Mouse (Mus musculus) liver, embryonic 15.5 days (tissue): ENCODE results near the gene Cks2. TPM values are rescaled to one million over a fixed set of nuclear protein-coding genes. Genes with fewer than 3 reads are reported as not detected.
"Not testable (repeated sequence)": the region's sequence is repeated elsewhere in the genome, so short reads cannot be mapped to it uniquely, and the experiment has no call there.

Experiments
- ATAC-seq: fragments of 200-750 bp; cut with Nextera tagmentation; 2 replicates; pipeline ENCODE4 v1.8.0; 2017; ENCODE audit warnings: moderate number of reproducible peaks, mild to moderate bottlenecking, moderate library complexity; ENCODE audit not compliant: insufficient read depth
- H3K27ac ChIP-seq: fragments of 300-500 bp; sonication (generic); replicated peaks from 2 replicates; pipeline ENCODE4 v1.5.1; 2015; ENCODE audit warnings: mild to moderate bottlenecking, inconsistent platforms
- H3K27me3 ChIP-seq: fragments of 300-500 bp; sonication (generic); 2 replicates; pipeline ENCODE4 v1.6.1; 2015; ENCODE audit warnings: mild to moderate bottlenecking, inconsistent platforms
- H3K36me3 ChIP-seq: fragments of 300-500 bp; sonication (generic); replicated peaks from 2 replicates; pipeline ENCODE4 v1.6.1; 2015; ENCODE audit warnings: moderate library complexity, mild to moderate bottlenecking, inconsistent platforms
- H3K4me1 ChIP-seq: fragments of 300-500 bp; sonication (generic); replicated peaks from 2 replicates; pipeline ENCODE4 v1.6.1; 2015; ENCODE audit warnings: inconsistent platforms
- H3K4me2 ChIP-seq: fragments of 300-500 bp; sonication (generic); 2 replicates; pipeline ENCODE4 v1.6.1; 2015; ENCODE audit warnings: moderate library complexity, mild to moderate bottlenecking, inconsistent platforms
- H3K4me3 ChIP-seq: fragments of 300-500 bp; sonication (generic); replicated peaks from 2 replicates; pipeline ENCODE4 v1.5.1; 2015; ENCODE audit warnings: mild to moderate bottlenecking, inconsistent platforms
- H3K9ac ChIP-seq: fragments of 300-500 bp; sonication (generic); 2 replicates; pipeline ENCODE4 v1.6.1; 2015; ENCODE audit warnings: moderate library complexity, mild to moderate bottlenecking, inconsistent platforms
- H3K9me3 ChIP-seq: fragments of 300-500 bp; sonication (generic); replicated peaks from 2 replicates; pipeline ENCODE4 v1.6.1; 2016; ENCODE audit warnings: inconsistent platforms
- WGBS: fragments of 180-500 bp; shearing (Covaris S2); methylation state at CpG from one replicate; pipeline ENCODE4 v1.1.7; 2015; ENCODE audit warnings: mixed read lengths; ENCODE audit not compliant: insufficient replicate concordance; 5-methylcytosine and 5-hydroxymethylcytosine counted together
- polyA plus RNA-seq: library from polyadenylated mRNA; unstranded; fragments of >200 nt; fragmentation: Nextera tagmentation; extraction: Ambion mirVana; gene quantifications from 2 replicates; pipeline ENCODE4 v1.2.1, GENCODE M21; 2015

Cks2 gene
- polyA plus RNA-seq, 1 experiment from 2014 or later: 374 TPM

DNA sequence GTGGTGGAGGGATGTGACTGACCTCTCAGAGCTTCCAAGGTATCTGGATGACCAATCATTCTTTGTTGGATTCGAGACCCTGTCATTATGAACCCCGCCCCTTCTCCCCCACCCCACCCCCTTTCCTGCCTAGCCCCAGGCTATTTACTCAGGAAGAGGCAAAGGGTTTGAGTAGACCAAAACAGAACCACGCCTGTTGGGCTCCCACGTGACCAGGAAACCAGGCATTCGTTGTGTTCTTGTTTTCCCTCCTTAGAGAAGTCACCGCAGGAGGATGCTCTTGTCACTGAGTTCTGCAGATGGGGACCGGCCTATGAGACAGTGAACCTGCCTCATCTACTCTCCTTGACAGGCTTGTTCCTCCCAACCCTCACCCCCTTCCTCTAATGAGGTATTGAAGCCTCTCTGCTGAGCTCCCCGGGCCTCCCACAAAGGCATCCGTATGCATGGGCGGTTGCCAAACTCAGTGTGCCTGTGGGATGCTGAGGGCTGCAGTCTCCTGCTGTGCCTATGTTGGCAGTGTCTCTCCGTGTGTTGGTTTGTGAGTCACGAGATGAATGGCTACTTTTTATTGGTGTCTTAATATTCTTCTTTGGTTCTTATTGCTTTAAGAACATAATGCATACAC, 28.5 kb upstream of the Cks2 start:
- 18% methylated on average over 12 of the region's 12 CpGs for whole genome bisulfite sequencing
- H3K27me3 ChIP-seq: peaks cover 6% of the 10 kb centered on the region; the same call in 1 of the 2 replicates
- H3K27ac ChIP-seq: no peak overlapping the region
- H3K4me1 ChIP-seq: no peaks in the 10 kb centered on the region; the same call in 1 of the 2 replicates
- no peak overlapping the region for H3K4me3 ChIP-seq
- no peaks in the 10 kb centered on the region for H3K36me3 ChIP-seq
- no peak for ATAC-seq
- no peaks in the 10 kb centered on the region for H3K9me3 ChIP-seq
- no peak overlapping the region for H3K4me2 ChIP-seq
- no peak overlapping the region for H3K9ac ChIP-seq

DNA sequence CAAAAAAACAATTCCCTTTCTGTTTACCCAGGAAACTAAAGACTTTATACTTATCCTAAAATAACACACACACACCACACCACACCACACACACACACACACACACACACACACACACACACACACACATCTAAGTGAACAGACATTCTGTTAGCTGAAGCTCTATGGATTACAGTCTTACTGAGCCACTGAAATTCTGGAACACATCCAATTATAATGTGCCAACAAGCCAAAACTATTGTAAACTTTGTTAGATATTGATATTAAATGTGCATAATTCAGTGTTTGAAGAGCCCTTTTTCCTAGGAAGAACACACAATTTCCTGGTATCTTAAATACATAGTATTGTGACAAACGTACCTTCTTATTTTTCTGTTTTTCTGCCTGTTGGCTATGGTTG, 27.7 kb upstream of the Cks2 start:
- WGBS: 36% methylated on average over 1 of the region's 1 CpGs
- Histone ChIP-seq H3K9me3 (no peaks in the 10 kb centered on the region), H3K36me3 (no peaks in the 10 kb centered on the region), H3K4me1 (no peaks in the 10 kb centered on the region; the same call in 1 of the 2 replicates), H3K27me3 (peaks cover 6% of the 10 kb centered on the region; the same call in 1 of the 2 replicates), H3K4me3 (no peak overlapping the region), H3K27ac (no peak overlapping the region), H3K9ac (no peak overlapping the region), H3K4me2 (no peak overlapping the region)
- ATAC-seq: no peak

DNA sequence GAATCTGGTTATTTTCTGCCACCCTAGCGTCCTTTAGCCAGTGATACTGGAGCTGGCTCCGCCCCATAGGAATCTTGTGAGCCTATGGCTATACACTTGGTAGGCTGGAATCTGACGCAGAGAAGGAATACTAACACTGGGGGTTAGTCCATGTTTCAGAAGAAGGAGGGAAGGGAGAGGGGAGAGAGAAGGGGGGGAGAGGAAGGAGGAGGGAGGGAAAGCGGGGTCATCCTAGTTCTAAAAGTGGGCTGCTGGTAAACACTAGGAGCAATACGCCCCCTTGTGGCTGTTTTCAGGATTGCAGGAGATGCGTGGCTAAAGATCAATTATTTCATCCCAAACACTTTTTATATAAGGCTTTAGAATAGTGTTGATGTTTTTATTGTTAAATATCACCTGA, 27.2 kb upstream of the Cks2 start:
- no peaks in the 10 kb centered on the region for H3K9me3 ChIP-seq
- H3K36me3 ChIP-seq: no peaks in the 10 kb centered on the region
- ATAC-seq: no peak
- WGBS: 20% methylated on average over 6 of the region's 6 CpGs
- H3K4me2 ChIP-seq: no peak overlapping the region
- H3K4me1 ChIP-seq: no peaks in the 10 kb centered on the region; the same call in 1 of the 2 replicates
- H3K27me3 ChIP-seq: peaks cover 2% of the 10 kb centered on the region; the same call in 1 of the 2 replicates
- H3K4me3 ChIP-seq: no peak overlapping the region
- H3K9ac ChIP-seq: no peak overlapping the region
- no peak overlapping the region for H3K27ac ChIP-seq

DNA sequence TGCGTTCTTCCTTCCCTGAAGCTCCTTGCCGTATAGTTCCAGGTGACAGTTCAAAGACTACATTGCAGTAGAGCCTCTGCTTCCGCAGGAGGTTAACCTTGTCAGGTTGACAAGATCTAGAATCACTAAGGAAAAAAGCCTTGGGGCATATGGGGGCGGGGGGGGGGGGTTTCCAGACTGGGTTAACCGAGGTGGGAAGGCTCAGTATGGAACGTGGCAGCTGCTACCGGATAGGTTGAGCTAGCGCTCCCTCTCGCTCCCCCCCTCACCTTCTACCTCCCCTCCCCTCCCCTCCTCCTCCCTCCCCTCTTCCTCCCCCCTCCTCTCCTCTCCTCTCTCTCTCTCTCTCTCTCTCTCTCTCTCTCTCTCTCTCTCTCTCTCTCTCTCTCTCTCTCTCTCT, 26.4 kb upstream of the Cks2 start:
- H3K36me3 ChIP-seq: no peaks in the 10 kb centered on the region
- no peak overlapping the region for H3K27ac ChIP-seq
- H3K4me2 ChIP-seq: no peak overlapping the region
- H3K4me3 ChIP-seq: no peak overlapping the region
- H3K9me3 ChIP-seq: no peaks in the 10 kb centered on the region
- no peak overlapping the region for H3K9ac ChIP-seq
- H3K4me1 ChIP-seq: no peaks in the 10 kb centered on the region; the same call in 1 of the 2 replicates
- ATAC-seq: no peak
- WGBS: 13% methylated on average over 7 of the region's 9 CpGs
- no peaks in the 10 kb centered on the region; the same call in 1 of the 2 replicates for H3K27me3 ChIP-seq

DNA sequence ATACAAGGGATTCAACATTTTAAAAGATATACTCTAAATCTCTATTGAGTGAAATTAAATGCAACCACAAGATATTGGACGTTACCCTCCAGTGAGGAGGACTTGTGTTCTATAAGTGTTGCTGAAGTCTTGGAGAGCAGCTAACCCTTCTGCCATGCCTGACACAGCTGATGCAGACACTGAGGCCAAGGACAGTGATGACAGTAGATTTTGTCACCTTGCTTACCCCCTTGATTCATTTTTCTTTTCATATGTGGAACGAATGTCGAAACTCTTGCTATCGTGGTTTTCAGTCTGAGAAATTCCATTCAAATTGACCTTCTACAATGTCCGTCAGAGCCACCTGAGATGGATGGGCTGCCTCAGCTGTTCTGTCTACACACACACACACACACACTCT, 22.4 kb upstream of the Cks2 start:
- Histone ChIP-seq H3K27me3 (no peaks in the 10 kb centered on the region), H3K9ac (no peak overlapping the region), H3K4me2 (no peak overlapping the region), H3K4me3 (no peak overlapping the region), H3K27ac (no peak overlapping the region), H3K4me1 (no peaks in the 10 kb centered on the region), H3K36me3 (no peaks in the 10 kb centered on the region), H3K9me3 (no peaks in the 10 kb centered on the region)
- WGBS: 63% methylated on average over 5 of the region's 5 CpGs
- ATAC-seq: no peak

DNA sequence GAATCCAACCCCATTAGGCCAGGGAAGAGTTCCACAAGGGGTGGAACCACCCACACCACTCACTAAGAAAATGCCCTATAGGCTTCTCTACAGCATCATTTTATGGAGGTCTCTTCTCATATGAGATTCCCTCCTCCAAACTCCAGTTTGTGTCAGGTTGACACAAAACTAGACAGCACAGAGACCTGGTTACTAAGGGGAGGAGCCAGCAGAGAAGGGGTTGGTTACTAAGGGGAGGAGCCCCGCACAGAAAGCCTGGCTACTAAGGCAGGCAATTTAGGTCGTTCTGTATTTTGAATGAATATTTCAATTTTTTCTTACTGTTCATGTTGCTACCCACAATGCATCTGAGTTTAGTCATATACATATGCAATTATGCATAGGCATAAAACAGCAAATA, 21.4 kb upstream of the Cks2 start:
- H3K4me2 ChIP-seq: no peak overlapping the region
- no peak overlapping the region for H3K27ac ChIP-seq
- WGBS: 66% methylated on average over 2 of the region's 2 CpGs
- H3K9ac ChIP-seq: no peak overlapping the region
- no peak for ATAC-seq
- H3K9me3 ChIP-seq: no peaks in the 10 kb centered on the region
- H3K36me3 ChIP-seq: no peaks in the 10 kb centered on the region
- H3K4me1 ChIP-seq: no peaks in the 10 kb centered on the region
- H3K4me3 ChIP-seq: no peak overlapping the region
- H3K27me3 ChIP-seq: no peaks in the 10 kb centered on the region

DNA sequence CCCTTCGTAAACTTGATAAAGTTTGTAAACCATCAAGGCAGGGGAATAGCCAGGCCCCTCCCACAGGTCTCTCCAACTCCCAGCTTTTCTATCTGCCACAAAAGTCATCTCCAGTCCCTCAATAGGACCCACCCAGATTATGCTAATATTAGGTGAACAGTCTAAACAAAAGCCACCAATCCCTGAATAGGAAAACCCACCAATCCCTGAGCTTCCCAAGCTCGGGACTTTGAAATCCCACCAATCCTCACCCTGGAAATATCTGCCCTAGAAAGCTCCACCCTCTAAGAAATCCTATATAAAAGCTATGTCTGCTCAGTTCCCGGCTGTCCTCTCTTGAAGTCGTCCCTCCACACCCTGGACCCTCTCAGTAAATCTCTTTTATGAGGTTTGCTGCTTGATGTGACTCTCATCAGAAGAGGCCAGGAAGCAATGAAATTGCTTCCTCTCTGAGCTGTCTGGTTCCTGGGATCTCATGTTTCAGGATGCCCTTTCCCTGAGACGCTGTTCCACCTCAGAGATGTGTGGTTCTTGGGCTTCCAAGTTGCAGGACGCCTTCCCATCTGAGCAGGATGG, 16.7 kb upstream of the Cks2 start:
- Histone ChIP-seq H3K4me2 (no peak overlapping the region), H3K27ac (no peak overlapping the region), H3K4me3 (no peak overlapping the region), H3K36me3 (no peaks in the 10 kb centered on the region), H3K9ac (no peak overlapping the region), H3K4me1 (no peaks in the 10 kb centered on the region), H3K9me3 (no peaks in the 10 kb centered on the region), H3K27me3 (no peaks in the 10 kb centered on the region)
- WGBS: 36% methylated on average over 6 of the region's 6 CpGs
- ATAC-seq: no peak

DNA sequence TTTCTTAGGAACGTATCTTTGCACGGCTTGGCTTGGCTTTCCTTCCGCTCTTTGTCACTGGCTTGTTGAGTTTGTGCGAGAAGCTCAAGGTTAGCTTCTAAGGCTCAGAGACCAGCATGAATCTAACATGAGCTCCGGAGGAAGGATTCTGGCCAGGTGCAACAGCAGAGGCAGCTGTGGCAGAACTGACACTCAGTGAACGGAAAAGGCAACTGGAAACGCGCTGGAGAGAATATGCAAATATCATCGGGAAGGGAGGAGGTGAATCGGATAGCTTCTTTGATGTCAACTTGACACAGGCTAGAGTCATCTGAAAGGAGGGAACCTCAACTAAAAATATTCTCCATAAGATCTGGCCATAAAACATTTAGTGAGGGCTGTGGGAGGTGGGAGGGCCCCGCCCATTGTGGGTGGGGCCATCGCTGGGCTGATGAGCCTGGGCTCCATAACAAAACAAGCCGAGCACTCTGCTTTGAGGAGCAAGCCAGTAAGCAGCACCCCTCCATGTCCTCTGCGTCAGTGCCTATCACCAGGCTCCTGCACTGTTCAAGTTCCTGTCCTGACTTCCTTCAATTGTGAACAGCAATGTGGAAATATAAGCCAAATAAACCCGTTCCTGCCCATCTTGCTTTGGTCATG, 13.6 kb upstream of the Cks2 start:
- no peaks in the 10 kb centered on the region for H3K4me1 ChIP-seq
- 69% methylated on average over 15 of the region's 15 CpGs for WGBS

DNA sequence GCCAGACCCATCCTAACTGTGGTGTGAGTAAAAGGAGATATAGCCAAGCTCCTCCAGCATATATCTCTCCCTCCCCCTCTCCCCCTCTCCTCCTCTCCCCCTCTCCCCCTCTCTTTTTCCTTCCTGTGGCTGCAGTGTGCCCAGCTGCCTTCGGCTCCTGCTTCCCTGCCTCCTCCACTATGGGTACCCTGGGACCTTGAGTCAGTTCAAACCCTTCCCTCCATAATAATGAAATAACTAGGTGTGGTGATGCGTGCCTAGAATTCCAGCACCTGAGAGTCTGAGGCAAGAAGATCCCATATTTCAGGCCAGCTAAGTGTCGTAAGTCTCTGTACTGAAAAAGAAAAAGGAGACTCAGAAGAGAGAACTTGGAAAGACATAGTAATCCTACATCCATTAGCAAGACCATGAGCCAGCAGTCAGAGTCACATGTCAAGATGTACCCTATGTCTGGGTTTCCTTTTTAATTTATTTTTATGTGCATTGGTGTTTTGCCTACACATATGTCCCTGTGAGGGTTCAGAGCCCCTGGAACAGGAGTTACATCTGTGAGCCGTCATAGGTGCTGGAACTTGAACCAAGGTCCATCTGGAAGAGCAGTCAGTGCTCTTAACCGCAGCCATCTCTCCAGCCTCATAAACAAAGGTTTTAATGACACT, 12.3 kb upstream of the Cks2 start:
- H3K4me3 ChIP-seq: no peak overlapping the region
- no peaks in the 10 kb centered on the region for H3K36me3 ChIP-seq
- no peaks in the 10 kb centered on the region for H3K4me1 ChIP-seq
- H3K4me2 ChIP-seq: no peak overlapping the region
- H3K9me3 ChIP-seq: no peaks in the 10 kb centered on the region
- 70% methylated on average over 5 of the region's 5 CpGs for WGBS
- no peak overlapping the region for H3K27ac ChIP-seq
- H3K27me3 ChIP-seq: no peaks in the 10 kb centered on the region
- ATAC-seq: no peak
- H3K9ac ChIP-seq: no peak overlapping the region

More for the DNA sequence above, 13.6 kb upstream of the Cks2 start:
- H3K4me3 ChIP-seq: no peak overlapping the region
- no peaks in the 10 kb centered on the region for H3K36me3 ChIP-seq
- no peak overlapping the region for H3K9ac ChIP-seq
- no peaks in the 10 kb centered on the region for H3K27me3 ChIP-seq
- no peak overlapping the region for H3K4me2 ChIP-seq
- no peak overlapping the region for H3K27ac ChIP-seq
- H3K9me3 ChIP-seq: no peaks in the 10 kb centered on the region
- ATAC-seq: no peak

DNA sequence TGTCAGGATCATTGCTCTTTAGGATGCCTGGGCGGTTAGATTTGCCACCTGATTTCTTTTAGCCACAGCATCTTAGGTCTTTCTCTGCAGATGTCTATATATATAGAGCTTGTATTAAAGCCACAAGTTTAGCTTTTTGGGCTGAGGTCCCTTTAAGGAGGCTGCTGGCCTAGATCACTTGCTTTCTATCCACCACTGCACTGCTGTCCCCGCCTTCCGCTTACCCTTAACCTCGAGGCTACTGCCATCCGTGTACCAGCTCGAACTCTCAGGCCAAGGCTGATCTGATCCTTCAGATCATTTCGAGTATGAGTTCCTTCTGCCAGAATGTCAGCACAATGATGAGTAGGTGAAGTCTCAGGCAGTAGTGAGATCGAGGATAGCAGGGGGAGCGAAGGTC, 9.6 kb upstream of the Cks2 start:
- H3K4me1 ChIP-seq, H3K27ac ChIP-seq, ATAC-seq, H3K27me3 ChIP-seq, H3K4me2 ChIP-seq, H3K9me3 ChIP-seq, H3K9ac ChIP-seq, H3K4me3 ChIP-seq, H3K36me3 ChIP-seq: not testable (repeated sequence)
- 53% methylated on average over 6 of the region's 9 CpGs for WGBS

DNA sequence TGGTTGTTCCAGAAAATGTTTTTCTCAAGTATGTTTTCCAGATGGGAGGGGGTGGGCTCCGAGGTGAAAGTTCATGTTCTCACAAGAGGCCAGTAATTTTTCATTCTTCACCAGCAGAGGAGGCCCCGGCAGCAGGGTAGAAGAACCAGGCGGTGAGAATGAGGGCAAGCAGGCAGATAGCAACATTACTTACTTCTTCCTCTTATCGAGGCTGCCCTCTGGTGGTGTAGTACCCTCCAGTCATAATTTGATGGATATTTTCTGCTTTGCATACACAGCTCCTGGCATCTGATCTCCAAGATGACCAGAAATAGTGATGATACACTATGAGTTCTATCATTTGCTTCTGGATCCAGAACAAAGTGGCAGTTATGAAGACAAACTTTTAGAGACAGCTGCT, 6.1 kb upstream of the Cks2 start:
- WGBS: 56% methylated on average over 4 of the region's 4 CpGs
- no peaks in the 10 kb centered on the region for H3K36me3 ChIP-seq
- peaks cover 16% of the 10 kb centered on the region for H3K4me1 ChIP-seq
- H3K9me3 ChIP-seq: no peaks in the 10 kb centered on the region
- no peak overlapping the region for H3K4me2 ChIP-seq
- H3K27ac ChIP-seq: no peak overlapping the region
- ATAC-seq: no peak
- H3K27me3 ChIP-seq: no peaks in the 10 kb centered on the region
- H3K9ac ChIP-seq: no peak overlapping the region
- no peak overlapping the region for H3K4me3 ChIP-seq
